Mouse (Mus musculus) mouse embryonic stem cell (cell line): ENCODE data around the gene Pmel.
"Not testable (repeated sequence)": the region's sequence is repeated elsewhere in the genome, so short reads cannot be mapped to it uniquely, and the experiment has no call there.

Experiments used
- in situ Hi-C, 2 experiments: fragments of 300-500 bp; cut with MboI; formaldehyde crosslinking; loops; 1 replicate in 1 of 2; 3 replicates in 1 of 2; pipeline ENCODE4 v1.14.3; 2019 to 2020; ENCODE audit warnings: low sequenced_read_pairs in 2 of 2, low pct_unique_long_range_greater_than_20kb in 1 of 2, mixed read lengths in 1 of 2; ENCODE audit not compliant: unreplicated experiment in 1 of 2

Gene Pmel

GRCm38 (mm10) chr10:128699006-128699405 is 5.0 kb upstream of the Pmel start:
- in situ Hi-C loops: no loop called here

DNA sequence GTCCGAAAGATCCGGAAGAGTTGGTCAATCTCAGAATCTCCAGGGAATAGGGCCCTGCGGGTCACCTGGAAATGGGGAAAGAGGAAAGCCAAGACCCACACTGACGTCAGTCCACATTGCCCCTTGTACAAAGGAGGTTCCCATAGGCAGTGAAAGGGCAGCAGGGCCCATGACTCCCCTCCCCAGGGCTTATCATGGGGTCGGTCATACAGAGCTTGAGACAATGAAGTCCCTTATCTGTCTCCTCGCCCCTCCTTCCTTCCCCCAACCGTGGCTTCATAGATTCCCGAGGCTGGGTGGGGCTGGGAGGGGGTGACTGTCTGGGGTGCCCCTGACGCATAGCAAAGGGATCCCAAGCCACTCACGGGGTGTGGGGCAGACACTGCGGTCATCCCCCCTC is 4.4 kb upstream of the Pmel start:
- in situ Hi-C loops: no loop called here

DNA sequence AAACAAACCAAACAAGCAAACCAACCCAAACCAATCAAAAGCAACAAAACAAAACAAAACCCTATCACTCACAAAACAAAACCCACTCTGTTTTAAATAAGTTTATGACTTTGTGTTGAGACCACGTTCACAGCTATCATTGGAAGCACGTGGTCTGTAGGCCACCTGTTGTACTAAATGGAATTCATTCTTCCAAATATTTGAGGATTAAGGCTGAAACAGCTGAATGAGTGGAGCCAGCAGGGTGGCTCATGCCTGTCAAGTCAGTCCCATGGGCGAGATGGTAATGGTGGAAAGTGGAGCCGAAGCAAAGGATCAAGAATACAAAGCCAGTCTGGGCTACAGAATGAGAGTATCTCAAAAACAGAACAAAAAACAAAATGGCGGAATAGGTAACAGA is 3.3 kb upstream of the Pmel start:
- in situ Hi-C loops: no loop called here

DNA sequence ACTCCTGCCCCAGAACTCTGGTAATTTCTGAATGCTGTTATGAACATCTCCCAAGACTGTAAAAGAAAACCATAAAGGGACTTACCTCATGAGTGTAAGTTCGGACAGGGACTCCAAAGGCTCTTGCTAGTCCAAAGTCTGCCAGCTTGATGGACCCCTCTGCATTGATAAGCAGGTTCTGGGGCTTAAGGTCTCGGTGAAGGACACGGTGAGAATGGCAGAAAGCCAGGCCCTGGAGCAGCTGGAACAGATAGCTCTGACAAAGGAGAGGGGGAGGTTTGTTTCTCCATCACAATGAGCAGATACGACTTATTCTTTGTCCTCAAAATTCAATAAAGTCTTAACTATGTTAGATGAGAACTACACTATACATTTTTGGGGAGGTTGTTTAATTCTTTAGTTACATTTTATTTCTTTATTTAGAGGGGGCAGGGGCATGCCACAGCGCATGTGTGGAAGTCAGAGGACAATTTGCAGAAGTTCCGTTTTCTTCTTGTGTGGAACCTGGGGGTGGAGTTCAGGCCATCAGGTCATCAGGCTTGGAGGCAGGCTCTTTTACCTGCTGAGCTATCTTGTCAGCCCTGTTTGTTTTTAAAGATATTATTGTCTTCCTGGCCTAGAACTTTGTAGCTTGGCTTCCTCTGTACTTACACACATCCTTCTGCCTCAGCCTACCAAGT is 1.5 kb upstream of the Pmel start:
- in situ Hi-C loops: no loop called here

GRCm38 (mm10) chr10:128704491-128705316 is 709 bp downstream of the Pmel start, which contains the start of gene Cdk2:
TSS of gene Cdk2 (minus strand) at chr10:128705031.
- in situ Hi-C loops: no loop called here

- in situ Hi-C loops: no loop called here
Measured at GRCm38 (mm10) chr10:128705317-128705693, 1.3 kb downstream of the Pmel start.

GRCm38 (mm10) chr10:128711318-128711717 is 7.3 kb downstream of the Pmel start:
- in situ Hi-C loops: not testable (repeated sequence)

DNA sequence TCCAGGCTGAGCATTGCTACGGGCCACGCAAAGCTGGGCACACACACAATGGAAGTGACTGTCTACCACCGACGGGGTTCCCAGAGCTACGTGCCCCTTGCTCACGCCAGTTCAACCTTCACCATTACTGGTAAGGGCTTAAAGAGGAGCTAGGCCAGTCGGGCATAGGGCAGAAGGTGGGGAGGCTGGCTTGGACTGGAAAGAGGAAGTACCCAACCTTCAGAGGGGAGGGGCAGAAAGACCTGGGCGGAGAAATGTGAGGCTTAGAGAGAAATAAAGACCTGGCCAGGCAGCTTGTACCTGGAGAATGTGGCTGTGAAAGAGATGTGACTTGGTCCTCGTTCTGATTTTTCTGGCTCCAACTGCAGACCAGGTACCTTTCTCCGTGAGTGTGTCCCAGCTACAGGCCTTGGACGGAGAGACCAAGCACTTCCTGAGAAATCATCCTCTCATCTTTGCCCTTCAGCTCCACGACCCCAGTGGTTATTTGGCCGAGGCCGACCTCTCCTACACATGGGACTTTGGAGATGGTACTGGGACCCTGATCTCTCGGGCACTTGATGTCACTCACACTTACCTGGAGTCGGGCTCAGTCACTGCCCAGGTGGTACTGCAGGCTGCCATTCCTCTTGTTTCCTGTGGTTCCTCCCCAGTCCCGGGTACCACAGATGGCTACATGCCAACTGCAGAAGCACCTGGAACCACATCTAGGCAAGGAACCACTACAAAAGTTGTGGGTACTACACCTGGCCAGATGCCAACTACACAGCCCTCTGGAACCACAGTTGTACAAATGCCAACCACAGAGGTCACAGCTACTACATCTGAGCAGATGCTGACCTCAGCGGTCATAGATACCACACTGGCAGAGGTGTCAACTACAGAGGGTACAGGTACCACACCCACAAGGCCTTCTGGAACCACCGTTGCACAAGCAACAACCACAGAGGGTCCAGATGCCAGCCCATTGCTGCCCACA is 11.9 kb downstream of the Pmel start:
- in situ Hi-C loops: no loop called here

GRCm38 (mm10) chr10:128725466-128725865 is 21.5 kb downstream of the Pmel start:
- in situ Hi-C loops: not testable (repeated sequence)

DNA sequence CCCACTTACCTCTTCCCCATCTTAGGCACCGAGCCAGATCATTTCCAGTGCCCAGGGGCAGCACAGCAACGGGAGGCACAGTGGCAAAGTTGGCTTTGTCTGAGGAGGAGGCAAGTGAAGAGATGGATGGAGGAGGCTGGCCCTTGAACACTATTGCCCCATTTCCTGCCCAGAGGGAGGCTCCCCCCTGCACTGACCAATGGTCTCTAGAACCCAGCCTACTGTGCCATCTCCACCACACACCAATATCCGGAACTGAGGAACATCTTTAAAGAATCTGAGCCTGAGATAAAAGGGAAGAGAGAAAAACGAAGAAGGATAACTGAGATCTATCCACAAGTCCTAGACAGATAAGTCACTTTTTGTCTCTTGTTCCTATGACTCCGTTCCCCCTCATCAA is 24.1 kb downstream of the Pmel start:
- in situ Hi-C loops: no loop called here

- in situ Hi-C loops: loop anchor here in 1 of 2 experiments (10.0 kb wide), 1 partner anchor 164 kb away; the partner anchor contains the start of gene Gdf11
Measured at GRCm38 (mm10) chr10:128731002-128731433, 27.0 kb downstream of the Pmel start.

DNA sequence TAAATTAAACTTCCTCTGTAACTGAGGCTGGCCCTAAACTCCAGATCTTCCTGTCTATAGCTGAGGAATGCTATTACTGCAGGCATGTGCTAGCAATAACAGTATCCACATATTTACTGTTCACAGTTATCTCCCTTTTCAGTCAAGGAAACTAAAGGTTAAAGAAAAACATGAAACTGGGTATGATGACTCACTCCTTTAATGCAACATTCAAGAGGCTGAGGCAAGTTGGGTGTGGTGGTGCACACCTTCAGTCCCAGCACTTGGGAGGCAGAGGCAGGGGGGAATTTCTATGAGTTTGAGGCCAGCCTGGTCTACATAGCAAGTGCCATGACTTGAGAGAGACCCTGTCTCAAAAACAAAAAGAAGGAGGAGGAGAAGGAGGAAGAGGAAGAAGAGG is 28.0 kb downstream of the Pmel start:
- in situ Hi-C loops: loop anchor here in 1 of 2 experiments (10.0 kb wide), 1 partner anchor 163 kb away; the partner anchor contains the start of gene Gdf11

DNA sequence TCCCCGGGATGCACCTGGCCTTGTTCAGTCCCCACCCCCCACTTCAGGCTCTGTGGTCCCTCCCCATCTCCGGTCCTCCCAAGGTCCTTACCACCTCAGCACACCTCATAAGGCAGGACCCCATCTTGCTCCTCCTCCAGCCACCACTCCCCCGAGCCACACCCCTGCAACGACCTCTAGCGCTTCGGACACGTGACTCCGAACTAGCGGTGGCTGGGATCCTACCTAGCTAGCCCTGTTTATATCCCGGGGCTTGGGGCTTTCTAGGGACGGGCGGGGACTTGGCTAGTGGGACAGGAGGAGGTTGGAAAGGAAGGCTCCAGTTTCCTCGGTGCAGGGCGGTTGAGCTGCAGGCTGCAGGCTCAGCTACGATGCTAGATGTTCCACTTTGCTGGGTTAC is 33.4 kb downstream of the Pmel start:
- in situ Hi-C loops: loop anchor here in 1 of 2 experiments (10.0 kb wide), 1 partner anchor 157 kb away; the partner anchor contains the start of gene Gdf11

- in situ Hi-C loops: no loop called here
Measured at GRCm38 (mm10) chr10:128740296-128740695, 36.3 kb downstream of the Pmel start.

DNA sequence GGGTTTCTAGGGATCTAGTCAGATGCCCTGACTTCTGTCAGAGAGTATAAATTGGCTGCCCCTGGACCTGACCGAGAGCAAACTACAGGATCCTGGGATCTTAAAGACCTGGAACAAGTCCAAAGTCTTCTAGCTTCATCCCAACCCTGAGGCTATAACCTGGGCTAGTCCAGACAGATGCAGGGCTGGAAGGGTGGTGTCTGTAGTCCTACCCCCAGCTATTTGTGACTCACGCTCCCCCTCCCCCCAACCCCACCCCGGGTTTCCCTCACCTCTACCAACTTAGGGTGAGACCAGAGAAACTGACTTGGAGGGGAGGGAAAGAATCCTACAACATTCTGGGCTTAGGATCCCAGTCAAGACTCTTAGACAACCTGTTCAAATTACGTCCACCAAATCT is 38.6 kb downstream of the Pmel start:
- in situ Hi-C loops: no loop called here

DNA sequence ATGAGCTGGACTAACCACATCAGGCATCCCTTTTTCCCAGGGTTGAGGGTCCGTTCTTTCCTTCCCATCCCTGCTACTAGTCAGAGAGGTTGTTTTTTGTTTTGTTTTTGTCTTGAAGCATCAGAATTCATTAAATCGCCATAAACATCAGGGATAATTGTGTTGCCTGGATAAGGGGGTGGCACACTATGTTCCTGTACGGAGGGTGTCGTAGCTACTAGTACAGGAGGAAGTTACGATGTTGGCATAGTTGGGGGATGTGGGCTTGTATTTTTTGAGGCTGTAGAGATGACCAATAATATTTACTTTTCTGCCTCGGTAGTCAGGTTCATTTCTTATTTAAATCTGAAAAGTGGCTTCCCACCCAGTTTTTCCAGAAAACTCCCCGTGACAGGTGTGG is 39.2 kb downstream of the Pmel start:
- in situ Hi-C loops: no loop called here

- in situ Hi-C loops: no loop called here
Measured at GRCm38 (mm10) chr10:128743791-128744191, 39.8 kb downstream of the Pmel start.

DNA sequence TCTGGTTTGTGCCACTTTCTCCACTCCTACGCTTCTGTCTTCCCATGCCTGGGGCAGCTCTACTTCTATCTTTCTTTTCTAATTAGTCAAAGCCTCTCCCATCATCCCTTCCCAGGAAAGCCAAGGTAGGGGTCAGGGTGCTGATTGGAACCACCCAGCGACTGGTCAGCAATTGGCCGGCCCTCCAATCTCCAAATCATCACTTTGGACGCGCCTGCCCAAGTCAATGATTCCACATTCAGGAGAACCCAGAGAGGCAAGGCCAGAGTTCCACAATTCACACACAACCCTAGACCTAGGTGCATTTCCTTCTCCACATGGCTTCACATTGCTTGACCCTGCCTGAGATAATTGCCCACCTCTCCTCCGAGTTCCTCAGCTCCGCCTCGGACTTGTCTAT is 40.2 kb downstream of the Pmel start:
- in situ Hi-C loops: no loop called here
